Mouse (Mus musculus): ENCODE measurements at regions not wholly inside any gene's neighbourhood (a gene's known extent, or its start where the extent isn't known, plus 50 kb on each side); places are given as distances from the start of the nearest gene placed in this dataset.

DNA sequence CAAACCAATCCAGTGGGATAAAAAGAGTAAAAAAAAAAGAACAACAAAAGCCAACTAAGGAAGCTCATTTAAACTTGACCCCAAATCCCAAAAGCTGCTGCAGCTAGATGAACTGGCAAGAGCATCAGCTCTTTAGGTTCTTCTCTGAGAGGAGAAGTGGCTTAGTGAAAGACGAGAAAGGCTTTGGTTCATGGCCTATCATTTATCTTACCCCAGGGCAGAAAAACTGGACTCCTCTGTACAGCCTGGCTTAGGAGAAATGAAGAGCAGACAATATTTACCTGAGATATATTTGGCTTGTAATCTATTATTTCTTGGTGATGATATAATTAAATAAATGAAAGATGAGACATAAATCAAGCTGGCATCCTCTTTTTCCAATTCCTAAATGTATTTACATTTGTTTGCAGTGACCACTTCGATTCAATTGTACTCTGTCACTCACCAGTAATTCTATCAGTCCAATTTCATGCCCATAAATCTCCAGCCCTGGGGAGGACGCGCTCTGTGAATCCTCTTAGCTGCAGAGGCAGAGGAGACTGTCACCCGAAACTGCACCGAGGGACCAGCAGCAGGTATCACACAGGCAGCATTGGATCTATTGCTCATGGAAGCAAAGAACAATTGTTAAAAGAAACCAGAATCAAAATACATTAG is 114.8 kb upstream of the Plpp4 start:
- TF ChIP-seq POLR2A (IDR thresholded peaks at IDR 0.05; ENCODE audit: borderline replicate concordance, extremely low read depth, insufficient read depth, insufficient read length, poor library complexity, severe bottlenecking) (no peak), CTCF (IDR thresholded peaks at IDR 0.05; ENCODE audit: borderline replicate concordance, extremely low read depth, insufficient read depth, insufficient read length) (no peak)
